Comparison of ENCODE assay signal across 8 mouse cellular contexts in genomic region chr11:107341293-107341692, GRCm38 (mm10).
DNase-seq lines count a peak whose midpoint lies in the region; ATAC-seq and TF ChIP-seq lines count a peak whose summit lies in the region.

No protein-coding gene starts in this region.

- no peaks in the 10 kb centered on the region for H3K9me3 ChIP-seq in hindbrain, embryonic 10.5 days
- no peaks in the 10 kb centered on the region for H3K9me3 ChIP-seq in limb, embryonic 13.5 days
- no peaks in the 10 kb centered on the region for H3K9me3 ChIP-seq in neural tube, embryonic 12.5 days

- WGBS in hindbrain, embryonic 10.5 days = 59% methylated on average over 15 of the region's 15 CpGs
- 38% methylated on average over 15 of the region's 15 CpGs for WGBS in limb, embryonic 13.5 days
- 38% methylated on average over 15 of the region's 15 CpGs for WGBS in neural tube, embryonic 12.5 days

- peak; percentile 44 for DNase-seq in 3134 (ENCODE audit: extremely low read depth, insufficient read length, low spot score)
- DNase-seq in adrenal gland, postnatal 10 days = peak; percentile 80
- DNase-seq in fibroblast of lung, adult 2 months (ENCODE audit: low read depth) = peak; percentile 71
- no peak for DNase-seq in hindbrain, embryonic 10.5 days (ENCODE audit: low spot score)
- DNase-seq in layer of hippocampus, adult 2 months (ENCODE audit: low spot score in 2 of 2) = no peak
- DNase-seq in frontal cortex, postnatal 25 days (ENCODE audit: low spot score in 2 of 2) = no peak

- no peaks in the 10 kb centered on the region for H3K27me3 ChIP-seq in hindbrain, embryonic 10.5 days (ENCODE audit: insufficient read depth, poor library complexity, severe bottlenecking)
- no peaks in the 10 kb centered on the region for H3K27me3 ChIP-seq in limb, embryonic 13.5 days
- no peaks in the 10 kb centered on the region for H3K27me3 ChIP-seq in neural tube, embryonic 12.5 days (replicated peaks)

- no peak for TF ChIP-seq CTCF in layer of hippocampus, adult 2 months (conservative IDR thresholded peaks at IDR 0.05)

- H3K36me3 ChIP-seq in hindbrain, embryonic 10.5 days = no peaks in the 10 kb centered on the region
- 0 out of 2 replicates have a peak, but pooled peaks cover 5% of the 10 kb centered on the region for H3K36me3 ChIP-seq in limb, embryonic 13.5 days
- no peaks in the 10 kb centered on the region for H3K36me3 ChIP-seq in neural tube, embryonic 12.5 days

- ATAC-seq in limb, embryonic 13.5 days (ENCODE audit: low FRiP score, low read depth) = 0 out of 2 replicates have a peak, but pooled peaks have one; percentile 15
- peak; percentile 65; the same call in 1 of the 2 replicates for ATAC-seq in neural tube, embryonic 12.5 days (ENCODE audit: low FRiP score, low read depth)

- H3K9ac ChIP-seq in limb, embryonic 13.5 days = no peak overlapping the region
- H3K9ac ChIP-seq in neural tube, embryonic 12.5 days = no peak overlapping the region

- H3K27ac ChIP-seq in hindbrain, embryonic 10.5 days = peak overlapping the region; percentile 45; the same call in 1 of the 2 replicates
- 0 out of 2 replicates have a peak overlapping the region, but pooled peaks have one; percentile 3 for H3K27ac ChIP-seq in limb, embryonic 13.5 days
- no peak overlapping the region for H3K27ac ChIP-seq in neural tube, embryonic 12.5 days
- no peak overlapping the region for H3K27ac ChIP-seq in layer of hippocampus, adult 2 months

- no peak overlapping the region for H3K4me3 ChIP-seq in hindbrain, embryonic 10.5 days
- H3K4me3 ChIP-seq in limb, embryonic 13.5 days = no peak overlapping the region
- H3K4me3 ChIP-seq in neural tube, embryonic 12.5 days = no peak overlapping the region
- no peak overlapping the region for H3K4me3 ChIP-seq in layer of hippocampus, adult 2 months

- no peak overlapping the region for H3K4me2 ChIP-seq in limb, embryonic 13.5 days (replicated peaks)
- no peak overlapping the region for H3K4me2 ChIP-seq in neural tube, embryonic 12.5 days (replicated peaks)

- peaks cover 38% of the 10 kb centered on the region for H3K4me1 ChIP-seq in hindbrain, embryonic 10.5 days (replicated peaks)
- peaks cover 26% of the 10 kb centered on the region for H3K4me1 ChIP-seq in limb, embryonic 13.5 days
- peaks cover 23% of the 10 kb centered on the region for H3K4me1 ChIP-seq in neural tube, embryonic 12.5 days

Comparison
In these comparisons a context has a peak if more than half of its experiments do, and no peak if none do; other contexts are left out.
1. DNase-seq: peak in 3134 (single experiment), adrenal gland, postnatal 10 days (single experiment) and fibroblast of lung, adult 2 months (single experiment); none in hindbrain, embryonic 10.5 days (single experiment), layer of hippocampus, adult 2 months (0 of 2) and frontal cortex, postnatal 25 days (0 of 2).
2. H3K27ac ChIP-seq: peak in hindbrain, embryonic 10.5 days (single experiment) and limb, embryonic 13.5 days (single experiment); none in neural tube, embryonic 12.5 days (single experiment) and layer of hippocampus, adult 2 months (single experiment).